Mouse (Mus musculus): Measurements from ENCODE around the gene Mta2. TPM values are rescaled to one million over a fixed set of nuclear protein-coding genes. Genes with fewer than 3 reads are reported as not detected.
"Not testable (repeated sequence)": the region's sequence is repeated elsewhere in the genome, so short reads cannot be mapped to it uniquely, and the experiment has no call there.

Mta2 gene
- total and polyA plus RNA-seq, 2 experiments from 2014 or later, result 64.3 to 77.9 TPM

DNA sequence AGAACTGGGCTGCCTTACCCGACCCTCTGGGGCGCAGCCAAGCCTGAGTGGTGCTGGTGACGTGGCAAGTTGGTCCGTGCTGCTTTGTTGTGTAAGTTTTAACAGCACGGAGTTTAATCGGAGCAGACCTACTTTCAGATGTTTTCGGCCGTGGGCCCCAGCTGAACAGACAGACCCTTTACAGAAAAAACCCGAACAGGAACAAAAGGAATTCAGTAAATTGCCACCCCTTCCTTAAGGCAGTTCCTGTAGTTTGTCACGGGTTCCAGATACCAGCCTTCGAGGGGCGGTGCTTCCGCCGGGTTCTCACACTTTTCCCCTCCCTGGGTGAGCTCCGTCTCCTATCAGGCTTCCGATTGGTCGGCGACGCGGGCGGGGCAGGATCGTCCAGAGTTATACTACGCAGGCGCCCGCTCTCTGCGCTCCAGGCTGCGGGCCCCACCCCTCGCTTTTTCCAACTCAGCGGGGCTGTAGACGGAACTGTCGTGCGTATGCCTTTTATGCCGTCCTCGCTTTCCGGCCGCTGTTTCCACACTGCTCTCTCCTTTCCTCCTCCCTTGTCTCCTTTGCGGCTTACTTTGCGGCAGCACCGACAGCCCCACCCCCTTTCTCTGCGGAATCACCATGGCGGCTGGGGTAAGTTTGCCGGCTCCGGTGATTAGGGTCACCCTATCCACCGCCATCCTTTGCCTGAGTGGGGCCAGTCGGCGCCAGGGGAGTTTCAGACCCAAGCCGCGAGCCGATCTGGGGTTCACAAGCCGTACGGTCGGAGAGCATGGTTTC lies 25.1 kb downstream of the Mta2 start, which contains the start of gene Eef1g:
TSS of gene Eef1g (plus strand) at position 452 of the 783 bp plus-strand sequence.
- 1% methylated on average over 52 of the region's 52 CpGs for WGBS
- H3K4me1 ChIP-seq (ENCODE audit: insufficient read depth, low read length), result no peaks in the 10 kb centered on the region
- peak within 1 kb of the TSS; percentile 74 for H3K4me3 ChIP-seq (ENCODE audit: low read depth, low read length)
- peaks cover 61% of the 10 kb centered on the region for H3K36me3 ChIP-seq (ENCODE audit: insufficient read depth, low read length)
- ATAC-seq (ENCODE audit: low FRiP score) (peak; percentile 98), DNase-seq (ENCODE audit: low spot score) (peak; percentile 99)
- peak within 1 kb of the TSS; percentile 70 for H3K9ac ChIP-seq (replicated peaks; ENCODE audit: low read length, poor library complexity, severe bottlenecking)
- H3K27ac ChIP-seq (ENCODE audit: low read depth, low read length), result peak within 1 kb of the TSS; percentile 76
- no peaks in the 10 kb centered on the region for H3K27me3 ChIP-seq (ENCODE audit: insufficient read depth, low read length)
- peak within 1 kb of the TSS; percentile 85 for H3K4me2 ChIP-seq (ENCODE audit: low read depth, low read length, poor library complexity, severe bottlenecking)
- H3K9me3 ChIP-seq (ENCODE audit: low read length), result no peaks in the 10 kb centered on the region
- TF ChIP-seq CTCF (IDR thresholded peaks at IDR 0.05), result no peak

- no peaks in the 10 kb centered on the region for H3K9me3 ChIP-seq (ENCODE audit: low read length)
- H3K4me3 ChIP-seq (ENCODE audit: low read depth, low read length), result peak overlapping the region; percentile 74
- peak overlapping the region; percentile 85 for H3K4me2 ChIP-seq (ENCODE audit: low read depth, low read length, poor library complexity, severe bottlenecking)
- peak overlapping the region; percentile 70 for H3K9ac ChIP-seq (replicated peaks; ENCODE audit: low read length, poor library complexity, severe bottlenecking)
- peak overlapping the region; percentile 74 for H3K27ac ChIP-seq (ENCODE audit: low read depth, low read length)
- DNase-seq (ENCODE audit: low spot score) (no peak), ATAC-seq (ENCODE audit: low FRiP score) (peak; percentile 10)
- no peaks in the 10 kb centered on the region for H3K27me3 ChIP-seq (ENCODE audit: insufficient read depth, low read length)
- no peaks in the 10 kb centered on the region for H3K4me1 ChIP-seq (ENCODE audit: insufficient read depth, low read length)
- 0% methylated on average over 8 of the region's 8 CpGs for WGBS
- peaks cover 61% of the 10 kb centered on the region for H3K36me3 ChIP-seq (ENCODE audit: insufficient read depth, low read length)
- TF ChIP-seq CTCF (IDR thresholded peaks at IDR 0.05), result no peak
Measured at GRCm38 (mm10) chr19:8967373-8967743, 25.7 kb downstream of the Mta2 start.

DNA sequence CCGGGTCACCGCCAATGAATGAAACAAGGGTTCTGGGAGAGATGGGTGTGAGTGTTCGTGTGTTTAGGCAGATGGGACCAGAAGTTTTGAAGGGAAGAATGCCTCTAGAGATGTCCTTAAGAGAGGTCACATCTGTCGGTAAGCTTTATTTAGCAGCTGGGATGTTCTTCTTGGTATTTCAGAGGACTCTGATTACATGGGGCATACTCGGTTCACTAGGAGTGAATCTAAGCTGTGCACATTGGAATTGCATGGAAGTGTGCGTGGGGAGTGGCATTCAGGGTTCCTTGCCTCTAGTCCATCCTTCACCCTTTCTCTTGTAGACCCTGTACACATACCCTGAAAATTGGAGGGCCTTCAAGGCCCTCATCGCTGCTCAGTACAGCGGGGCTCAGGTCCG lies 26.2 kb downstream of the Mta2 start:
- WGBS, result 9% methylated on average over 9 of the region's 9 CpGs
- Histone ChIP-seq H3K4me3 (ENCODE audit: low read depth, low read length) (peak overlapping the region; percentile 74), H3K9ac (replicated peaks; ENCODE audit: low read length, poor library complexity, severe bottlenecking) (peak overlapping the region; percentile 70), H3K36me3 (ENCODE audit: insufficient read depth, low read length) (peaks cover 60% of the 10 kb centered on the region), H3K27me3 (ENCODE audit: insufficient read depth, low read length) (no peaks in the 10 kb centered on the region), H3K4me2 (ENCODE audit: low read depth, low read length, poor library complexity, severe bottlenecking) (peak overlapping the region; percentile 85), H3K4me1 (ENCODE audit: insufficient read depth, low read length) (no peaks in the 10 kb centered on the region), H3K27ac (ENCODE audit: low read depth, low read length) (no peak overlapping the region), H3K9me3 (ENCODE audit: low read length) (no peaks in the 10 kb centered on the region)
- ATAC-seq (ENCODE audit: low FRiP score), result no peak
- TF ChIP-seq CTCF (IDR thresholded peaks at IDR 0.05), result no peak
- DNase-seq (ENCODE audit: low spot score), result no peak

- H3K9ac ChIP-seq (replicated peaks; ENCODE audit: low read length, poor library complexity, severe bottlenecking); H3K27ac ChIP-seq (ENCODE audit: low read depth, low read length); H3K9me3 ChIP-seq (ENCODE audit: low read length); H3K4me2 ChIP-seq (ENCODE audit: low read depth, low read length, poor library complexity, severe bottlenecking); H3K4me3 ChIP-seq (ENCODE audit: low read depth, low read length); H3K27me3 ChIP-seq (ENCODE audit: insufficient read depth, low read length); ATAC-seq (ENCODE audit: low FRiP score); H3K4me1 ChIP-seq (ENCODE audit: insufficient read depth, low read length); DNase-seq (ENCODE audit: low spot score): not testable (repeated sequence)
- WGBS, result 91% methylated on average over 8 of the region's 8 CpGs
- peaks cover 44% of the 10 kb centered on the region for H3K36me3 ChIP-seq (ENCODE audit: insufficient read depth, low read length)
Measured at GRCm38 (mm10) chr19:8972491-8972890, 30.8 kb downstream of the Mta2 start.

DNA sequence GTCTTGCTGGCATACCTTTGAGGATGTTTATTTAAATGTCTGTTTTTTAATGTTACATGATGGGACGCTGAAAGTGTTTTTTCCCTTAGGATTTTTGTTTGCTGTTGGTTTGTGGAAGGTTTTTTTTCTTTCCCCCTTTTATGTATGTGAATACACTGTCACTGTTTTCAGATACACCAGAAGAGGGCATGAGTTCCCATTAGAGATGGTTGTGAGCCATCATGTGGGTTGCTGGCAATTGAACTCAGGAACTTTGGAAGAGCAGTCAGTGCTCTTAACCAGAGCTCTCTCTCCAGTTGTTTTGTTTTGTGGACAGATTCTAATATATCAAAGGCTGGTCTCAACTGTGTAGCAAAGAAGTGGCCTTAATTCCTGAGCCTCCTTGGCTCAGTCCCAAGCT lies 33.0 kb downstream of the Mta2 start:
- no peak for DNase-seq (ENCODE audit: low spot score)
- Histone ChIP-seq H3K4me2 (ENCODE audit: low read depth, low read length, poor library complexity, severe bottlenecking) (no peak overlapping the region), H3K36me3 (ENCODE audit: insufficient read depth, low read length) (peaks cover 54% of the 10 kb centered on the region), H3K9ac (replicated peaks; ENCODE audit: low read length, poor library complexity, severe bottlenecking) (no peak overlapping the region), H3K27ac (ENCODE audit: low read depth, low read length) (no peak overlapping the region), H3K4me1 (ENCODE audit: insufficient read depth, low read length) (no peaks in the 10 kb centered on the region), H3K4me3 (ENCODE audit: low read depth, low read length) (no peak overlapping the region), H3K9me3 (ENCODE audit: low read length) (no peaks in the 10 kb centered on the region), H3K27me3 (ENCODE audit: insufficient read depth, low read length) (no peaks in the 10 kb centered on the region)
- no peak for ATAC-seq (ENCODE audit: low FRiP score)
- TF ChIP-seq CTCF (IDR thresholded peaks at IDR 0.05), result peak; percentile 26; the same call in 1 of the 2 replicates
- WGBS, result 96% methylated on average over 1 of the region's 1 CpGs

- H3K4me3 ChIP-seq (ENCODE audit: low read depth, low read length), result no peak overlapping the region
- H3K27ac ChIP-seq (ENCODE audit: low read depth, low read length), result no peak overlapping the region
- H3K4me1 ChIP-seq (ENCODE audit: insufficient read depth, low read length), result no peaks in the 10 kb centered on the region
- no peak overlapping the region for H3K4me2 ChIP-seq (ENCODE audit: low read depth, low read length, poor library complexity, severe bottlenecking)
- no peak for ATAC-seq (ENCODE audit: low FRiP score)
- no peaks in the 10 kb centered on the region for H3K9me3 ChIP-seq (ENCODE audit: low read length)
- no peak for TF ChIP-seq CTCF (IDR thresholded peaks at IDR 0.05)
- H3K36me3 ChIP-seq (ENCODE audit: insufficient read depth, low read length), result peaks cover 57% of the 10 kb centered on the region
- no peak for DNase-seq (ENCODE audit: low spot score)
- H3K27me3 ChIP-seq (ENCODE audit: insufficient read depth, low read length), result no peaks in the 10 kb centered on the region
- no peak overlapping the region for H3K9ac ChIP-seq (replicated peaks; ENCODE audit: low read length, poor library complexity, severe bottlenecking)
- WGBS, result 97% methylated on average over 2 of the region's 2 CpGs
Measured at GRCm38 (mm10) chr19:8975491-8975890, 33.8 kb downstream of the Mta2 start.
